Mouse (Mus musculus) stomach, embryonic 14.5 days (tissue): ENCODE measurements at regions not wholly inside any gene's neighbourhood (a gene's known extent, or its start where the extent isn't known, plus 50 kb on each side); places are given as distances from the start of the nearest gene placed in this dataset.

Source experiments
- ATAC-seq: fragments of 200-750 bp; cut with Nextera tagmentation; 2 replicates; pipeline ENCODE4 v1.8.0; 2017; ENCODE audit warnings: low read depth, moderate TSS enrichment; ENCODE audit not compliant: insufficient number of reproducible peaks, insufficient read depth, low FRiP score
- H3K27ac ChIP-seq: fragments of 300-500 bp; sonication (generic); 2 replicates; pipeline ENCODE4 v1.5.1; 2014; ENCODE audit warnings: mild to moderate bottlenecking, low read length, moderate library complexity, mixed read lengths
- H3K27me3 ChIP-seq: fragments of 300-500 bp; sonication (generic); 2 replicates; pipeline ENCODE4 v1.6.1; 2014; ENCODE audit warnings: low read length, control low read depth, mixed read lengths; ENCODE audit not compliant: control insufficient read depth, insufficient read depth
- H3K36me3 ChIP-seq: fragments of 300-500 bp; sonication (generic); 2 replicates; pipeline ENCODE4 v1.6.1; 2014; ENCODE audit warnings: mild to moderate bottlenecking, control low read depth, low read length, moderate library complexity, mixed read lengths; ENCODE audit not compliant: control insufficient read depth, insufficient read depth
- H3K4me1 ChIP-seq: fragments of 300-500 bp; sonication (generic); 2 replicates; pipeline ENCODE4 v1.6.1; 2014; ENCODE audit warnings: low read length, control low read depth, mixed read lengths; ENCODE audit not compliant: control insufficient read depth, insufficient read depth
- H3K4me2 ChIP-seq: fragments of 300-500 bp; sonication (generic); replicated peaks from 2 replicates; pipeline ENCODE4 v1.6.1; 2014; ENCODE audit warnings: low read depth, low read length, control low read depth
- H3K4me3 ChIP-seq: fragments of 300-500 bp; sonication (generic); 2 replicates; pipeline ENCODE4 v1.5.1; 2014; ENCODE audit warnings: low read depth, low read length, control low read depth
- H3K9ac ChIP-seq: fragments of 300-500 bp; sonication (generic); replicated peaks from 2 replicates; pipeline ENCODE4 v1.6.1; 2014; ENCODE audit warnings: low read depth, mild to moderate bottlenecking, control low read depth, low read length, moderate library complexity, mixed read lengths
- H3K9me3 ChIP-seq: fragments of 300-500 bp; sonication (generic); 2 replicates; pipeline ENCODE4 v1.6.1; 2016; ENCODE audit warnings: low read depth, low read length, control low read depth; ENCODE audit not compliant: control insufficient read depth
- whole genome bisulfite sequencing: fragments of 180-500 bp; shearing (Covaris S2); extraction: QIAGEN DNeasy Blood & Tissue Kit; methylation state at CpG from one replicate; pipeline ENCODE4 v1.1.7; 2014; 5-methylcytosine and 5-hydroxymethylcytosine counted together

- ATAC-seq, result no peak
- Histone ChIP-seq H3K27ac (no peak overlapping the region), H3K27me3 (no peaks in the 10 kb centered on the region), H3K4me3 (no peak overlapping the region), H3K4me2 (no peak overlapping the region), H3K9me3 (no peaks in the 10 kb centered on the region), H3K36me3 (no peaks in the 10 kb centered on the region), H3K9ac (no peak overlapping the region), H3K4me1 (no peaks in the 10 kb centered on the region)
- 67% methylated on average over 3 of the region's 3 CpGs for WGBS
Measured at GRCm38 (mm10) chr1:130282153-130282552, 140.7 kb downstream of the Cd55b start.

GRCm38 (mm10) chr1:130279180-130279579 is 143.6 kb downstream of the Cd55b start:
- H3K9ac ChIP-seq, result no peak overlapping the region
- no peak overlapping the region for H3K4me3 ChIP-seq
- no peak overlapping the region for H3K27ac ChIP-seq
- H3K4me1 ChIP-seq, result no peaks in the 10 kb centered on the region
- H3K36me3 ChIP-seq, result no peaks in the 10 kb centered on the region
- no peaks in the 10 kb centered on the region for H3K9me3 ChIP-seq
- no peak for ATAC-seq
- H3K4me2 ChIP-seq, result no peak overlapping the region
- H3K27me3 ChIP-seq, result no peaks in the 10 kb centered on the region

GRCm38 (mm10) chr1:130278000-130278536 is 144.7 kb downstream of the Cd55b start:
- Histone ChIP-seq H3K27ac (no peak overlapping the region), H3K9ac (no peak overlapping the region), H3K36me3 (no peaks in the 10 kb centered on the region), H3K4me2 (no peak overlapping the region), H3K4me3 (no peak overlapping the region), H3K27me3 (no peaks in the 10 kb centered on the region), H3K9me3 (no peaks in the 10 kb centered on the region), H3K4me1 (no peaks in the 10 kb centered on the region)
- ATAC-seq, result no peak

- H3K4me1 ChIP-seq, result no peaks in the 10 kb centered on the region
- WGBS, result 55% methylated on average over 3 of the region's 3 CpGs
- no peaks in the 10 kb centered on the region for H3K27me3 ChIP-seq
- H3K4me3 ChIP-seq, result no peak overlapping the region
- H3K36me3 ChIP-seq, result no peaks in the 10 kb centered on the region
- no peak overlapping the region for H3K4me2 ChIP-seq
- no peak overlapping the region for H3K27ac ChIP-seq
- H3K9me3 ChIP-seq, result no peaks in the 10 kb centered on the region
- H3K9ac ChIP-seq, result no peak overlapping the region
- ATAC-seq, result no peak
Measured at GRCm38 (mm10) chr1:130276885-130277284, 145.9 kb downstream of the Cd55b start.

GRCm38 (mm10) chr1:130276005-130276404 is 146.8 kb downstream of the Cd55b start:
- no peaks in the 10 kb centered on the region for H3K4me1 ChIP-seq

GRCm38 (mm10) chr1:130274470-130274869 is 148.3 kb downstream of the Cd55b start:
- 43% methylated on average over 4 of the region's 4 CpGs for WGBS
- H3K4me1 ChIP-seq, result no peaks in the 10 kb centered on the region
- no peaks in the 10 kb centered on the region for H3K27me3 ChIP-seq
- no peaks in the 10 kb centered on the region for H3K9me3 ChIP-seq
- no peaks in the 10 kb centered on the region for H3K36me3 ChIP-seq
- H3K4me3 ChIP-seq, result no peak overlapping the region
- no peak overlapping the region for H3K27ac ChIP-seq
- no peak overlapping the region for H3K9ac ChIP-seq
- H3K4me2 ChIP-seq, result no peak overlapping the region
- no peak for ATAC-seq

More at GRCm38 (mm10) chr1:130276005-130276404, 146.8 kb downstream of the Cd55b start:
- Histone ChIP-seq H3K9me3 (no peaks in the 10 kb centered on the region), H3K9ac (no peak overlapping the region), H3K27me3 (no peaks in the 10 kb centered on the region), H3K4me3 (no peak overlapping the region), H3K36me3 (no peaks in the 10 kb centered on the region), H3K27ac (no peak overlapping the region), H3K4me2 (no peak overlapping the region)
- WGBS, result 92% methylated on average over 2 of the region's 2 CpGs
- no peak for ATAC-seq

- H3K9ac ChIP-seq, result no peak overlapping the region
- WGBS, result 78% methylated on average over 2 of the region's 2 CpGs
Measured at GRCm38 (mm10) chr1:130270457-130270856, 152.4 kb downstream of the Cd55b start.

More at GRCm38 (mm10) chr1:130270457-130270856, 152.4 kb downstream of the Cd55b start:
- no peak overlapping the region for H3K27ac ChIP-seq
- no peak overlapping the region for H3K4me3 ChIP-seq
- H3K27me3 ChIP-seq, result no peaks in the 10 kb centered on the region
- no peaks in the 10 kb centered on the region for H3K36me3 ChIP-seq
- no peak for ATAC-seq
- H3K4me2 ChIP-seq, result no peak overlapping the region
- H3K9me3 ChIP-seq, result no peaks in the 10 kb centered on the region
- H3K4me1 ChIP-seq, result no peaks in the 10 kb centered on the region
